Mouse (Mus musculus) ES-Bruce4 (cell line): ENCODE data around the gene Hmgn5.

Experiments
- CTCF ChIP-seq: IDR thresholded peaks from one replicate; pipeline ENCODE4 v1.8.1; 2011; ENCODE audit warnings: low read depth, low read length
- POLR2A ChIP-seq: IDR thresholded peaks from one replicate; pipeline ENCODE4 v1.8.1; 2011; ENCODE audit warnings: low read length; ENCODE audit not compliant: insufficient read depth

GRCm38 (mm10) chrX:109047773-109048172 is 34.6 kb upstream of the Hmgn5 start:
- TF ChIP-seq POLR2A, result no peak
- TF ChIP-seq CTCF, result no peak
